Mouse (Mus musculus) cerebellum, adult 2 months (tissue): ENCODE data around the gene Lactb.

Experiments
- CTCF ChIP-seq: fragments of 200-500 bp; IDR thresholded peaks from 2 replicates; pipeline ENCODE4 v1.5.1; 2011; ENCODE audit warnings: low read depth, mild to moderate bottlenecking, control low read depth, low read length, moderate library complexity, borderline replicate concordance; ENCODE audit not compliant: insufficient read depth
- POLR2A ChIP-seq: fragments of 200-500 bp; IDR thresholded peaks from 2 replicates; pipeline ENCODE4 v1.6.1; 2011; ENCODE audit warnings: low read length, control low read depth, borderline replicate concordance; ENCODE audit not compliant: insufficient read depth

DNA sequence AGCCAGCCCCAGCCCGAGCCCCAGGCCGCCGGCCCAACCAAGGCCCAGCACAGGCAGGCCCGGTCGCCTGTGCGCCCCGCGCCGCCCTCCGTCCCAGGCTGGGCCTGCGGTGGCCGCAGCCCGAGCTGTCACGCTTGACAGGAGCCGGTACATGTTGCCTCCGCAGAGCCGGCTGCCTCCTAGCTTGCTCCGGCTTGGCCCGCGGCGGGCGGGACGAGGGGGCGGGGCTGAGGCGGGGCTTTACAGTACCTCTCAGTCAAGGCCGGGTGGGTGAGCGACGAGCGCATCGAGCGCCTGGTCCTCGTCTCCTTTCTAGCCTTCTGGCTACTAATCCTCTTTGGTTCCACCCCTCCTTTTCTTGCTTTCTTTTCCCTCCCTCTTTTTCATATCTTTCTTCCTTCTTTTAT, at the start of gene Lactb:
- TF ChIP-seq CTCF (no peak), POLR2A (peak; percentile 71)
